Mouse (Mus musculus) myocyte (in vitro differentiated cells): Measurements from ENCODE around the gene Nup54.

Source experiments
- POLR2A ChIP-seq: IDR thresholded peaks from one replicate; pipeline ENCODE4 v1.6.1; 2011; ENCODE audit warnings: low read depth, mild to moderate bottlenecking, control low read depth, moderate library complexity; ENCODE audit not compliant: insufficient read length
- POLR2AphosphoS2 ChIP-seq: IDR thresholded peaks from one replicate; pipeline ENCODE4 v1.6.1; 2011; ENCODE audit warnings: low read depth, control low read depth; ENCODE audit not compliant: insufficient read length

DNA sequence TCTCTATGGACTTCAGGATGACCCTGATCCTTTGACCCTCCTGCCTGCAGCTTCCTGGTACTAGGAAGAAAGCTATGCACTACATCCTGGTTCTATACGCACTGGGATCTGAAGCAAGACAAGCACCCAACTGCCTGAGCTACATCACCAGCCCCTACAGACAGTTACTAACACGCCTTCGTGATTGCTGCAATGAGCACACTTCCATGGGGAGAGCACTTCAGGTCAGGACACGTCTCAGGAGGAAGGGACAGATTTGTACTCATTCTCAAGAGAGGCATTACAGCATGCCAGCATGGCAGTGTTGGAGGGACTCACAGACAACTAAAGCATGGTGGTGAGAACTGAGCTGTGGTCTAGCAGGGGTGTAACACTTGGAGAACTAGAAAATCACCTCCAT, 36.5 kb upstream of the Nup54 start:
- TF ChIP-seq POLR2A, result no peak
- TF ChIP-seq POLR2AphosphoS2, result no peak
